Mouse (Mus musculus) thymus, adult 2 months (tissue): ENCODE measurements around the gene Pcsk6.

Experiments
- CTCF ChIP-seq: fragments of 200-500 bp; IDR thresholded peaks from 2 replicates; pipeline ENCODE4 v1.5.1; 2012; ENCODE audit warnings: mild to moderate bottlenecking, control low read depth, low read length, moderate library complexity, borderline replicate concordance; ENCODE audit not compliant: control insufficient read depth, poor library complexity, insufficient read depth; ENCODE audit errors: extremely low read depth
- POLR2A ChIP-seq: fragments of 200-500 bp; IDR thresholded peaks from 2 replicates; pipeline ENCODE4 v1.6.1; 2012; ENCODE audit warnings: mild to moderate bottlenecking, low read length, control low read depth, moderate library complexity; ENCODE audit not compliant: control insufficient read depth, poor library complexity, insufficient read depth; ENCODE audit errors: extremely low read depth

DNA sequence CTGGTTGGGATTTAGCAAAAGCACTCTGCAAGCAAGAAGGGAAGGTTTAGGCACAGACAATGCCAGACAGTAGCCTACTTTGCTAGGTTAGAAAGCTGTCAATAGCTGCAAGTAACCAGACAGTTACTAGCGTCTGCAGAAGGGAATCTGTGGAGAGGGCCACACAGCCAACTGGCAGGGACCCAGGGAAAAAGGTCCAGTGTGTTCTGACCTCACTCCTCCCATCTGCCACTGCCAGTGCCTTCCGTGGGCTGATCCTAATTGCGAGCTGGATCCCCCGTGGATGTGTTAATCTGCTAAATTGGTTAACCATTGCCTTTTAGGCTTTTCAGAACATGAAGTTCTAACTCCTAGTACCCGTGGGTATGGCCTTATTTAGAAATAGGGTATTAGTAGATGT lies 232.6 kb downstream of the Pcsk6 start:
- TF ChIP-seq CTCF (no peak), POLR2A (no peak)
